Mouse (Mus musculus) testis, adult 2 months (tissue): ENCODE results near the gene Tnni2. TPM values are rescaled to one million over a fixed set of nuclear protein-coding genes. Genes with fewer than 3 reads are reported as not detected.

Experiments
- H3K27ac ChIP-seq: fragments of 200-500 bp; 2 replicates; pipeline ENCODE4 v1.5.1; 2012; ENCODE audit warnings: low read depth, low read length; ENCODE audit not compliant: control insufficient read depth, insufficient read depth
- H3K27me3 ChIP-seq: fragments of 200-500 bp; 2 replicates; pipeline ENCODE4 v1.6.1; 2012; ENCODE audit warnings: mild to moderate bottlenecking, low read length, moderate library complexity; ENCODE audit not compliant: control insufficient read depth, insufficient read depth
- H3K36me3 ChIP-seq: fragments of 200-500 bp; 2 replicates; pipeline ENCODE4 v1.6.1; 2012; ENCODE audit warnings: mild to moderate bottlenecking, low read length; ENCODE audit not compliant: control insufficient read depth, insufficient read depth
- H3K4me1 ChIP-seq: fragments of 200-500 bp; 2 replicates; pipeline ENCODE4 v1.6.1; 2012; ENCODE audit warnings: low read length; ENCODE audit not compliant: control insufficient read depth, insufficient read depth
- H3K4me3 ChIP-seq: fragments of 200-500 bp; 2 replicates; pipeline ENCODE4 v1.5.1; 2012; ENCODE audit warnings: low read depth, mild to moderate bottlenecking, low read length, moderate library complexity, mixed read lengths; ENCODE audit not compliant: control insufficient read depth
- CTCF ChIP-seq: fragments of 200-500 bp; IDR thresholded peaks from 2 replicates; pipeline ENCODE4 v1.5.1; 2012; ENCODE audit warnings: low read depth, mild to moderate bottlenecking, inconsistent platforms, low read length, moderate library complexity; ENCODE audit not compliant: control insufficient read depth, insufficient read depth, insufficient replicate concordance
- POLR2A ChIP-seq: fragments of 200-500 bp; IDR thresholded peaks from 2 replicates; pipeline ENCODE4 v1.6.1; 2012; ENCODE audit warnings: low read depth, mild to moderate bottlenecking, inconsistent platforms, low read length, moderate library complexity; ENCODE audit not compliant: control insufficient read depth
- polyA plus RNA-seq: library from polyadenylated mRNA; depleted of rRNA; stranded (reverse); fragments of >200 nt; gene quantifications from 2 replicates; pipeline ENCODE4 v1.2.3, GENCODE M21; 2012

Gene Tnni2
- polyA plus RNA-seq, 1 experiment, result not detected

DNA sequence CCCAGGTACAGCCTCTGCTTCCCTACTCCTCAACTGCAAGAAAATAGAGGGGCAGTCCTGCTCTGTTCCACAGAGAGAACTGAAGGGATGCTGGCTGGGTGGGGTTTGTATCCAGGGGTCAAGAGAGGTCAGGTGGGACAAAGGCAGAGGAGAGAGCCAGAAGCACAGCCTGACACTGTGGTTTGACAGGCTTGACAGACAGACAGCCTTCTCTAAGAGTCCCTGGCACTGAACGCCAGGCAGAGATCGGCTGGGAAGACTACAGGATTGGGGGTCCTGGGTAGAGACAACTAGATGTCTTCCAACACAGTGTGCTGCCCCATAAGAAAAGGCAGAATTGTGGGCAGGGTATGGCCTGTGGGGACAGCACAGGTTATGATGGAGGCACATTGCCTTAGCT, 37.0 kb downstream of the Tnni2 start:
- Histone ChIP-seq H3K27ac (no peak overlapping the region), H3K36me3 (no peaks in the 10 kb centered on the region), H3K4me1 (peaks cover 3% of the 10 kb centered on the region), H3K27me3 (no peaks in the 10 kb centered on the region), H3K4me3 (no peak overlapping the region)
- no peak for TF ChIP-seq POLR2A
- no peak for TF ChIP-seq CTCF

DNA sequence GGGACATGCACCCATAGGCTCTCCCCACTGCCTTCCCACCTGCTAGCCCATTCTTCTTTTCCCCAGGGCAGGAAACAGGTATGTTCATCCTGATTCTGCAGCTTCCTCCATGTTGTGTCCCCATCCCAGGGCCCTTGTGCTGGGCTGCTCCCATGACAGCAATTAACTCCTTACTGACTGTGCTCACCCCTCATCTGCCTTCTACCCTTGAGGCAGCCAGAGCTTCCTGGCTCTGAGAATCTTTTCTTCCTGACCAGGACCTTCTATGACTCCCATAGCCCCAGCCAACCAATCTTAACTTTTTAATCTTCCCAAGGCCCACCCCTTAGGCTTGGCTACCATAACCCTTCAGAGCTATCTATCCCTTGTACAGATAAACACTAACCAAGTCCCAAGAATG, 37.7 kb downstream of the Tnni2 start:
- no peak overlapping the region for H3K4me3 ChIP-seq
- peaks cover 3% of the 10 kb centered on the region for H3K4me1 ChIP-seq
- no peak overlapping the region for H3K27ac ChIP-seq
- TF ChIP-seq POLR2A (no peak), CTCF (no peak)
- H3K36me3 ChIP-seq, result no peaks in the 10 kb centered on the region
- no peaks in the 10 kb centered on the region for H3K27me3 ChIP-seq

DNA sequence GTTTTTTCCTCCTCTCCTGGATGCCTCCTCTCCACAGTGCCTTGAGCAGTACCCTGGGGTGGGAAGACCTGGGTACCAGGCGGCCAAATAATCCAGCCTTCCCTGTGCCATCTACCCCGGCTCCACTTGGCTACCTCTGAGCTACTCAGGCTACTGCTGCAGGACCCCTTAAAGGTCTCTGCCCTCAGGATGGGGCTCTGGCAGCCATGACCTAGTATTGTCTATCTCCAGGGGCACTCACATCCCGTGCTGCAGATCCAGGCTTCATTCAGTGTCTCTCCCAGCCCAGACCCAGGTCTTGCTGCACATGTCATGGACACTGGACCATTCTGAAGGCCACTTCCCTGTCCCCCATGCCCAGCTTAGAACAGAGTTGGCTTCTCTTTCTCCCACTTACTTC, 38.3 kb downstream of the Tnni2 start:
- TF ChIP-seq CTCF, result no peak
- TF ChIP-seq POLR2A, result no peak
- no peak overlapping the region for H3K27ac ChIP-seq
- H3K4me1 ChIP-seq, result peaks cover 3% of the 10 kb centered on the region
- H3K36me3 ChIP-seq, result no peaks in the 10 kb centered on the region
- H3K27me3 ChIP-seq, result no peaks in the 10 kb centered on the region
- no peak overlapping the region for H3K4me3 ChIP-seq

DNA sequence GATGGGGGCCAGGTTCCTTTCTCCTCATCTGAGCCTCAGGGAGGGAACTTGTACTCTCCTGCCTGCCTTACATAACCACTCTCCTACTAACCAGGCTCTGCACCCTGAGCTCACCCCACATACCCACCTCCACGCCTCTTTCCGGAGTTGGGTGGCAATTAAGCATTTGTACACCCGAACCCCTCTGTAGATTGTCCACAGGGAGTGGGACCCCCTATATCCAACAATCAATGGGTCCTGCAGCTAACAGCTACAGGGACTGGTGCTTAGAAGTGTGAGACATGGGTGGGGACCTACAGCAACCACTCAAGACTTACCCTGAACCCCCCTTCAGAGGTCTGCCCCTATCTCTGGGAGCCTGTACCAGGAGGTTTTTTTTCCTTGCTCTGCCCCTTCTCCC, 39.1 kb downstream of the Tnni2 start:
- Histone ChIP-seq H3K4me1 (peaks cover 3% of the 10 kb centered on the region), H3K36me3 (no peaks in the 10 kb centered on the region), H3K27ac (no peak overlapping the region), H3K27me3 (no peaks in the 10 kb centered on the region), H3K4me3 (no peak overlapping the region)
- TF ChIP-seq CTCF (no peak), POLR2A (no peak)

DNA sequence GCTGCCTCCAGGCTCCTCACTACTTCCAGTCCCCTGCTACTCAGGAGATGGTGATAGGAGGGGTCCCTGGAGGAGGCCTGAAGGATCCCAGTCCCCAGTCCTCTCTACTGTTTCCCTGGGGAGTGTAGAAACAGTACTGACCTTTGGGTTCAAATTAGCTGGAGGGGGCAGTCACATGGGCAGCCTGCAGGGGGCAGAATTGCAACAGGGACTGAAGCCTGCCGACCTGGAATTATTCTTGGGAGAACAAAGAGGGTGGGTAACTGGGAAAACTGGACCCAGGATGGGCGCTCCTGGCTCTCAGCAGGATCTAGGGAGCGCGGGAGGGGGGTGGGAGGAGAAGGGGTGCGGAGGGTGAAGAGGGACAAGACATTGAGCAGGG, 39.6 kb downstream of the Tnni2 start:
- Histone ChIP-seq H3K4me1 (peaks cover 3% of the 10 kb centered on the region), H3K27ac (no peak overlapping the region), H3K27me3 (no peaks in the 10 kb centered on the region), H3K36me3 (no peaks in the 10 kb centered on the region), H3K4me3 (no peak overlapping the region)
- no peak for TF ChIP-seq POLR2A
- peak; percentile 50; the same call in 1 of the 2 replicates for TF ChIP-seq CTCF

DNA sequence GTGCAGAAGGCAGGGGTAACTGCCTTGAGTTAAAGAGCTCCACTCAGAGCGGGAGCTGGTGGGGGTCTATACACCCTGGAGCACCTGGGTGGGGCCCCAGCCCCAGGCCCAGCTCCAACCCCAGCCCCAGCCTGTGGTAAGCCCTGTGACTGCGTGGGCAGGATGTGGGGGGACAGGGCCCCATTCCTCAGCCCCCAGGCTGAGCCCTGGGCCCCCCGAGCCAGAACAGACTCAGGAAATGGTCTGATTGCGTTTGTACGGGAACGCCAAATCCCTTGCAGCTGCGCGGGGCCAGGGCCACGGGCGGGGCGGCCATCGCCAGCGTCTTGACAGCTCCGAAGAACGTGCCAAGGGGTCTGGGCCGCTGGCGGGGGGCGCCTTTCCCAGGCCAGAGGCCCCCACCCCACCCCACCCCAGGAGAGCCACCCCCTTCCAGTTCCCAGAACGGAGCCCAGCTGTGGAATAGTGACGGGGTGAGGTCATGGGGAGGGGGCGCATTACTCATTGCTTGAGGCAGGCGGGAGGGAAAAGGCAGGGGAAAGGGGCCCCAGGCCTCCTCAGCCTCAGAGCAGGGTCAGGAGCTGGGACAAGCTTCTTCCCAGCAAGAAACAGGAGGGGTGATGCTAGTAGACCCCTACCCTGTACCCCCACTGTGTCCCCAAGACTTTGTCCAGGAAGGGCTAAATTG, 40.1 kb downstream of the Tnni2 start:
- Histone ChIP-seq H3K27me3 (no peaks in the 10 kb centered on the region), H3K4me3 (peak overlapping the region; percentile 10; the same call in 1 of the 2 replicates), H3K27ac (no peak overlapping the region), H3K36me3 (no peaks in the 10 kb centered on the region), H3K4me1 (peaks cover 3% of the 10 kb centered on the region)
- TF ChIP-seq POLR2A (no peak), CTCF (no peak)

DNA sequence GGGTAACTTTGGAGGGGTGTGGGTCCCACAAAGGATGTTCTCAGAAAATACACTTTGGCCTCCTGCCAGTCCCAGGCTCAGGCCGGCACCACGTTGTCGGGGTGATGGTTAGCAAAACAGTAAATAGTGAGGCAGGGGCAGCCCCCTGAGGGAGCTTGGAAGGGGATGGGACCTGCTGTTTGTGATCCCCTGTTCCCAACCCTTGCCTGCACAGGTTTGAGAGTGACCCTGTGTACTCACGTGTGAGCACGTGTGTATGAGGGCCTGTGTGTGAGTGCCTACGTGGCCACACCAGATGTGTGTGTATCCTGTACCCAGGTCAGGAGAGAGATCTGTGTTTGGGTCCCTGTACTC, 40.6 kb downstream of the Tnni2 start:
- Histone ChIP-seq H3K4me1 (peaks cover 3% of the 10 kb centered on the region), H3K4me3 (no peak overlapping the region), H3K36me3 (no peaks in the 10 kb centered on the region), H3K27me3 (no peaks in the 10 kb centered on the region), H3K27ac (no peak overlapping the region)
- TF ChIP-seq POLR2A, result no peak

DNA sequence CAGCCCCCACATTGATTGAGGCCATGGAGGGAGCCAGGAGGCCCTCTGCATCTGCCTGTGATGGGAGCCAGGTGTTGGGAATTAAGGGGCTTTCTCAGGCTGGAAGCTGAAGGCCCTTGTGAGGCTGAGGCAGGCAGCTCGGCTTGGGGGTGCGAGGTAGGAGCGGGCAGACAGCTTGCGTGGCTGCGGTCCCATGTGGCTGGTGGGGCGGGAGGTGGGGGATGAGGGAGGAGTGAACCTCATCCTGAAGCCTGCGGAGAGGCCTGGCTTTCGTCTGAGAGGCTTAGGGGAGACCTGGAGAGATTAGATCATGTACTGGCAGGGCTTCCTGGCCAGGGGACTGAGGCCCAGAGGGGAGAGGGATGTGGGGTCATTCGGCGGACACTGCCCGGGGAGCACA, 41.5 kb downstream of the Tnni2 start:
- no peaks in the 10 kb centered on the region for H3K27me3 ChIP-seq
- no peak for TF ChIP-seq CTCF
- H3K36me3 ChIP-seq, result no peaks in the 10 kb centered on the region
- no peak overlapping the region for H3K4me3 ChIP-seq
- peaks cover 3% of the 10 kb centered on the region for H3K4me1 ChIP-seq
- H3K27ac ChIP-seq, result no peak overlapping the region
